Mouse (Mus musculus): ENCODE results near the gene Kcnrg. TPM values are rescaled to one million over a fixed set of nuclear protein-coding genes. Genes with fewer than 3 reads are reported as not detected.

Gene Kcnrg
- polyA plus RNA-seq, 1 experiment from 2014 or later, result 1.2 TPM

GRCm38 (mm10) chr14:61611766-61612165, 4.5 kb downstream of the Kcnrg start:
- no peak overlapping the region for H3K27ac ChIP-seq (ENCODE audit: low read depth, low read length)
- no peaks in the 10 kb centered on the region for H3K27me3 ChIP-seq (ENCODE audit: control insufficient read depth, insufficient read depth, low read length)
- H3K9ac ChIP-seq (ENCODE audit: low read depth, low read length), result no peak overlapping the region
- H3K36me3 ChIP-seq (ENCODE audit: control insufficient read depth, insufficient read depth, low read length), result no peaks in the 10 kb centered on the region
- 93% methylated on average over 5 of the region's 5 CpGs for WGBS
- H3K4me2 ChIP-seq (replicated peaks; ENCODE audit: low read depth, low read length), result no peak overlapping the region
- ATAC-seq (ENCODE audit: low FRiP score) (no peak), DNase-seq (ENCODE audit: low spot score) (no peak)
- H3K4me1 ChIP-seq (replicated peaks; ENCODE audit: control insufficient read depth, insufficient read depth, low read length), result no peaks in the 10 kb centered on the region
- H3K9me3 ChIP-seq (ENCODE audit: control insufficient read depth, low read length), result no peaks in the 10 kb centered on the region
- no peak overlapping the region for H3K4me3 ChIP-seq (ENCODE audit: low read depth, low read length)

- Histone ChIP-seq H3K4me2 (replicated peaks; ENCODE audit: low read depth, low read length) (no peak overlapping the region), H3K4me3 (ENCODE audit: low read depth, low read length) (no peak overlapping the region), H3K9me3 (ENCODE audit: control insufficient read depth, low read length) (no peaks in the 10 kb centered on the region), H3K9ac (ENCODE audit: low read depth, low read length) (no peak overlapping the region), H3K36me3 (ENCODE audit: control insufficient read depth, insufficient read depth, low read length) (no peaks in the 10 kb centered on the region), H3K27ac (ENCODE audit: low read depth, low read length) (no peak overlapping the region), H3K4me1 (replicated peaks; ENCODE audit: control insufficient read depth, insufficient read depth, low read length) (no peaks in the 10 kb centered on the region), H3K27me3 (ENCODE audit: control insufficient read depth, insufficient read depth, low read length) (no peaks in the 10 kb centered on the region)
- DNase-seq (ENCODE audit: low spot score) (no peak), ATAC-seq (ENCODE audit: low FRiP score) (no peak)
- 89% methylated on average over 2 of the region's 2 CpGs for WGBS
Observed at GRCm38 (mm10) chr14:61613319-61613718, 6.1 kb downstream of the Kcnrg start.

DNA sequence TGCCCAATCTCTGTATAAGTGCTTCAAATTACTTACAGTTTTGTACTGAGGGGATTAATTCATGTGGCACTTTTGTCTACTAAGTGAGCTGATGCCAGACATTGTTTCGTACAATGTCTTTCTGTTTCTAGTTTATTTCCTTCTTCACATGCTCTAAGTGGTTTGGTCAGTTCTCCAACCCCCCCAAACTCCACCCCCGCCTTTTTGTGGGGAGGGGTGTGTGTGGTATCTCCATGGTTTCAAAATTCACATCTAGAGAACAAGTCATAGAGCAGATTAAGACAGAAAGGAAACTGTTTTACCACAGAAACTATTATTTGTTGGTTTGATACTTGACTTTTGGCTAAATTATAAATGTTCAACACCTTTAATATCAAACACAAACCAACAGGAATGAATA, 13.1 kb downstream of the Kcnrg start:
- no peak overlapping the region for H3K4me3 ChIP-seq (ENCODE audit: low read depth, low read length)
- no peaks in the 10 kb centered on the region for H3K27me3 ChIP-seq (ENCODE audit: control insufficient read depth, insufficient read depth, low read length)
- ATAC-seq (ENCODE audit: low FRiP score) (no peak), DNase-seq (ENCODE audit: low spot score) (no peak)
- no peaks in the 10 kb centered on the region for H3K4me1 ChIP-seq (replicated peaks; ENCODE audit: control insufficient read depth, insufficient read depth, low read length)
- H3K9me3 ChIP-seq (ENCODE audit: control insufficient read depth, low read length), result no peaks in the 10 kb centered on the region
- WGBS, result 87% methylated on average over 2 of the region's 2 CpGs
- no peak overlapping the region for H3K4me2 ChIP-seq (replicated peaks; ENCODE audit: low read depth, low read length)
- no peak overlapping the region for H3K27ac ChIP-seq (ENCODE audit: low read depth, low read length)
- no peaks in the 10 kb centered on the region for H3K36me3 ChIP-seq (ENCODE audit: control insufficient read depth, insufficient read depth, low read length)
- H3K9ac ChIP-seq (ENCODE audit: low read depth, low read length), result no peak overlapping the region

DNA sequence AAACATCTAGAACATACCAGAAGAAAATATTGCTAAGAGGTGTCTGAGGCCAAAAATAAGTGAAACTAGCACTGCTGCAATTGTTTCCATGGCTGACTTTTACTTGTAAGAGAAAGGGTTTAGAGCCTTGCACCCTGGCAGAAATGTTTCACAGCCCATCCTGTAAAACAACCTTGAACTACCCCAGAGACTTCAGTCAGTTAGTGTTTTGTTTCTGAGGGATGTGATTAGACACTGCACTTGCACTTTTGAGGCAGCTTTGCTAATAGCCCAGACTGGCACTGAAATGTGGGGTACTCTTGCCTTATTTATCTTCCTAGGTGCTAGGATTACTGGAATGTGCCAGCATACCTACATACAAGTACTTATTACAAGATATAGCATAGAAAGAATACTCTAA, 28.7 kb downstream of the Kcnrg start:
- Histone ChIP-seq H3K9me3 (ENCODE audit: control insufficient read depth, low read length) (no peaks in the 10 kb centered on the region), H3K4me3 (ENCODE audit: low read depth, low read length) (no peak overlapping the region), H3K4me1 (replicated peaks; ENCODE audit: control insufficient read depth, insufficient read depth, low read length) (no peaks in the 10 kb centered on the region), H3K27ac (ENCODE audit: low read depth, low read length) (no peak overlapping the region), H3K27me3 (ENCODE audit: control insufficient read depth, insufficient read depth, low read length) (no peaks in the 10 kb centered on the region), H3K36me3 (ENCODE audit: control insufficient read depth, insufficient read depth, low read length) (no peaks in the 10 kb centered on the region), H3K9ac (ENCODE audit: low read depth, low read length) (no peak overlapping the region), H3K4me2 (replicated peaks; ENCODE audit: low read depth, low read length) (no peak overlapping the region)
- no peak for ATAC-seq (ENCODE audit: low FRiP score)
- DNase-seq (ENCODE audit: low spot score), result no peak

DNA sequence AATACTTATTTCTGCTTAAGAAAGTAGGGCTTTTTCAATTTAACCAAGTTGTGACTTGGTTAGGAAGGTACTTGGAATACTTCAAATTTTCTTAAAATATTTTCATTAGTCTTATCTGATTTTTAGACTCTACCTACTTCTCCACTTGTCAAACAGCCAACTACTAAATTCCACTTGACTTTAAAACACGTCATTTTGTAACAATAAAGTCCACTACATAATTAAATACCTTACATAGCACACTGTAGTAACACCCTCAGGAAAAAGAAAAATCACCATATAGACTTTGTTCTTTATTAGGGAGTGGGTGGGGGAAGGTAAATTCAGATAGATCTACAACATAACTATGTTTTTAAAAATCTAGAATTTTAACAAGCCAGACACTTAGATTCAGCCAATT, 35.4 kb downstream of the Kcnrg start:
- Histone ChIP-seq H3K36me3 (ENCODE audit: control insufficient read depth, insufficient read depth, low read length) (no peaks in the 10 kb centered on the region), H3K4me1 (replicated peaks; ENCODE audit: control insufficient read depth, insufficient read depth, low read length) (no peaks in the 10 kb centered on the region), H3K9ac (ENCODE audit: low read depth, low read length) (no peak overlapping the region), H3K27me3 (ENCODE audit: control insufficient read depth, insufficient read depth, low read length) (no peaks in the 10 kb centered on the region), H3K4me2 (replicated peaks; ENCODE audit: low read depth, low read length) (no peak overlapping the region), H3K9me3 (ENCODE audit: control insufficient read depth, low read length) (no peaks in the 10 kb centered on the region), H3K4me3 (ENCODE audit: low read depth, low read length) (no peak overlapping the region), H3K27ac (ENCODE audit: low read depth, low read length) (no peak overlapping the region)
- WGBS, result 83% methylated on average over 1 of the region's 1 CpGs
- no peak for DNase-seq (ENCODE audit: low spot score)
- no peak for ATAC-seq (ENCODE audit: low FRiP score)

GRCm38 (mm10) chr14:61645547-61645946, 38.3 kb downstream of the Kcnrg start:
- Histone ChIP-seq H3K4me2 (replicated peaks; ENCODE audit: low read depth, low read length) (no peak overlapping the region), H3K36me3 (ENCODE audit: control insufficient read depth, insufficient read depth, low read length) (no peaks in the 10 kb centered on the region), H3K4me1 (replicated peaks; ENCODE audit: control insufficient read depth, insufficient read depth, low read length) (no peaks in the 10 kb centered on the region), H3K27me3 (ENCODE audit: control insufficient read depth, insufficient read depth, low read length) (no peaks in the 10 kb centered on the region), H3K9me3 (ENCODE audit: control insufficient read depth, low read length) (no peaks in the 10 kb centered on the region), H3K4me3 (ENCODE audit: low read depth, low read length) (no peak overlapping the region), H3K9ac (ENCODE audit: low read depth, low read length) (no peak overlapping the region), H3K27ac (ENCODE audit: low read depth, low read length) (no peak overlapping the region)
- WGBS, result 31% methylated on average over 1 of the region's 1 CpGs
- ATAC-seq (ENCODE audit: low FRiP score) (no peak), DNase-seq (ENCODE audit: low spot score) (no peak)

- DNase-seq (ENCODE audit: low spot score) (peak; percentile 66), ATAC-seq (ENCODE audit: low FRiP score) (no peak)
- 0% methylated on average over 24 of the region's 24 CpGs for WGBS
- no peaks in the 10 kb centered on the region for H3K9me3 ChIP-seq (ENCODE audit: control insufficient read depth, low read length)
- peak overlapping the region; percentile 82 for H3K4me3 ChIP-seq (ENCODE audit: low read depth, low read length)
- no peaks in the 10 kb centered on the region for H3K27me3 ChIP-seq (ENCODE audit: control insufficient read depth, insufficient read depth, low read length)
- no peaks in the 10 kb centered on the region for H3K36me3 ChIP-seq (ENCODE audit: control insufficient read depth, insufficient read depth, low read length)
- peak overlapping the region; percentile 95 for H3K27ac ChIP-seq (ENCODE audit: low read depth, low read length)
- peak overlapping the region; percentile 93 for H3K9ac ChIP-seq (ENCODE audit: low read depth, low read length)
- no peaks in the 10 kb centered on the region for H3K4me1 ChIP-seq (replicated peaks; ENCODE audit: control insufficient read depth, insufficient read depth, low read length)
- H3K4me2 ChIP-seq (replicated peaks; ENCODE audit: low read depth, low read length), result peak overlapping the region; percentile 69
Observed at GRCm38 (mm10) chr14:61647182-61647880, 40.1 kb downstream of the Kcnrg start.

DNA sequence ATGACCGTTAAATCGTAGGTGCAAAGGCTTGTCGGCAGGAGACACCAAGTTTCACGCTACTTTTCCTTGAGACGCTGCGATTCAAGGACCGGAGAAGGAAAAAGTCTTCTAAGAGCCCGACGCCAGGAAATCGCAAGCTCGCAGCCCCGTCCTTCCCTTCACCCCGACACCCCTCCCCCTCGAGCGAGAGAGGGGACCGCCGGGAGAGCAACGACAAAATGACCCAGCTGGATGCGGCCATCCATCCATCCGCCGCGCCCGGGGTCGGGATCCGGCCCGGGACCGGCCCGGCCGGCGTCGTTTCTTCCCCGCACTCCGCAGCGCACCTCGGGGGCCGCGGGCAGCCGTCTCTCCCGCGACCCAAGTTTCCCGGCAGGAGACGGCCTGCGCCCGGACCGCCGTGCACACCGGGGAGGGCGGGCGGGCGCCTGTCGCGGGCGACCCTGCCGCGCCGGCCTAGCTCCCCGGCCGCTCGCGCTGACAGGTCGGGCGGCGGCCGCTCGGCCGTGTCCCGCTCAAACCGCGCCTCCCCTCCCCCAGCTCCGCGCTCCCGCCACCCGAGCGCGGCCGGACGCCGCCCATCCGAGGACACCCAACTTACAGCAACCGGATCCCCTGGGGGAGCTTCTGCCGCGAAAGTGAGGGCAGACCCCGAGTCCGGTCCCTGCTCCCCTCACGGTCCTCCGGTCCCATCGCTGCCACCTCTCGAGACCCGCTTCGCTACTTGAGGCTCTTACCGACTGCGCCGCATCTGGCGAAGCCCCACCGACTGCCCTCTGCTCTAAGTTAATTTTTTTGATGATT, 40.8 kb downstream of the Kcnrg start:
- H3K4me1 ChIP-seq (replicated peaks; ENCODE audit: control insufficient read depth, insufficient read depth, low read length), result no peaks in the 10 kb centered on the region
- WGBS, result under 1% methylated on average over 76 of the region's 95 CpGs

More for the DNA sequence above, 40.8 kb downstream of the Kcnrg start:
- Histone ChIP-seq H3K9ac (ENCODE audit: low read depth, low read length) (peak overlapping the region; percentile 93), H3K9me3 (ENCODE audit: control insufficient read depth, low read length) (no peaks in the 10 kb centered on the region), H3K36me3 (ENCODE audit: control insufficient read depth, insufficient read depth, low read length) (no peaks in the 10 kb centered on the region), H3K27me3 (ENCODE audit: control insufficient read depth, insufficient read depth, low read length) (no peaks in the 10 kb centered on the region), H3K4me2 (replicated peaks; ENCODE audit: low read depth, low read length) (peak overlapping the region; percentile 69), H3K4me3 (ENCODE audit: low read depth, low read length) (peak overlapping the region; percentile 82), H3K27ac (ENCODE audit: low read depth, low read length) (peak overlapping the region; percentile 95)
- ATAC-seq (ENCODE audit: low FRiP score) (peak; percentile 78), DNase-seq (ENCODE audit: low spot score) (peak; percentile 77)

Data from hindbrain, embryonic 11.5 days (tissue).